Mouse (Mus musculus) erythroblast, embryonic 14.5 days (primary cell): ENCODE data around the gene Hspb9. TPM values are rescaled to one million over a fixed set of nuclear protein-coding genes. Genes with fewer than 3 reads are reported as not detected.

Experiments used
- H3K27me3 ChIP-seq: 2 replicates; pipeline ENCODE4 v1.6.1; 2012; ENCODE audit warnings: inconsistent platforms; ENCODE audit not compliant: control insufficient read depth
- H3K36me3 ChIP-seq: 2 replicates; pipeline ENCODE4 v1.6.1; 2012; ENCODE audit warnings: mild to moderate bottlenecking, inconsistent platforms; ENCODE audit not compliant: control insufficient read depth
- H3K4me1 ChIP-seq: 2 replicates; pipeline ENCODE4 v1.6.1; 2012; ENCODE audit warnings: inconsistent platforms; ENCODE audit not compliant: control insufficient read depth
- H3K4me3 ChIP-seq: replicated peaks from 2 replicates; pipeline ENCODE3; 2012; ENCODE audit warnings: moderate library complexity, mild to moderate bottlenecking, inconsistent platforms
- H3K9me3 ChIP-seq: 2 replicates; pipeline ENCODE4 v1.6.1; 2012; ENCODE audit warnings: low read length, inconsistent platforms, mixed read lengths; ENCODE audit not compliant: control insufficient read depth
- GATA1 ChIP-seq: IDR thresholded peaks from 2 replicates; pipeline ENCODE4 v1.6.1; 2012; ENCODE audit warnings: low read length, inconsistent platforms, mixed read lengths
- TAL1 ChIP-seq: IDR thresholded peaks from 3 replicates; pipeline ENCODE4 v1.6.1; 2012; ENCODE audit warnings: low read length, inconsistent platforms, mixed read lengths
- polyA plus RNA-seq: library from polyadenylated mRNA; stranded (reverse); fragments of >175 nt; gene quantifications from 2 replicates; pipeline ENCODE4 v1.2.3, GENCODE M21; 2012

The Hspb9 gene
- polyA plus RNA-seq, 1 experiment, result not detected

DNA sequence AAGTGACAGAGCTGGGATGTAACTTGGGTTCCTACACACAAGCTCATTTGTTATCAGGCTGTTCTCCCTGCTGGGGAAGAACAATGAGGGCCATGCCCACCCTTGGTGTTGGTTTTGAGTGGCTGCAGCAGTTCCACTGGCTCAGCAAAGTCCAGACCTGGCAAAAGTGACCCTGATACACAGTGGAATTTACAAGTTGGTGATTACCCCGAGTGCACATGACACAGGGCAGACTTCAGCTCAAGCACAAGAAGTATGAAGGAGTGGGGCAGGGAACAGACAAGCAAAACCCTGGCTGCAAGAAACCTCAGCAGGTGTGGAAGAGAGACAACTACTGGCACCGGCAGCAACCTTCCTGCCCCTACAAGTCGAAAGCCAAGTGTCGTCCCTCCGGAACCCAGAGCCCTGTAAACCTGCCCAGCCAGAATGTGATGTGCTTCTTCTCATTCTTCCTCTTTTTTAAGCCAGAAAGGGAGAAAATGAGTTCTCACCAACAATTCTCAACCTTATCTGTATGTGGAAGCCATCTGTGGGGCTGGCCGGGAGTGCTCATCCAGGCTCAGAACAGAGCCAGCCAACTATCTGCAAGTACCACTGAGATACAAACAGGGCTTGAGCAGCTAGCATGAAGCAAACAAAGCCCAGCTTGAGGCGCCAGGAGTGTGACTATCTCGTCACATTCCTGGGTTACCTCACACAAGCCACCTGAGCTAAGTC lies 8.3 kb downstream of the Hspb9 start:
- TF ChIP-seq TAL1 (no peak), GATA1 (no peak)
- H3K4me3 ChIP-seq, result no peak overlapping the region
- peaks cover 97% of the 10 kb centered on the region for H3K36me3 ChIP-seq
- peaks cover 57% of the 10 kb centered on the region for H3K4me1 ChIP-seq
- no peaks in the 10 kb centered on the region for H3K9me3 ChIP-seq
- no peaks in the 10 kb centered on the region for H3K27me3 ChIP-seq

DNA sequence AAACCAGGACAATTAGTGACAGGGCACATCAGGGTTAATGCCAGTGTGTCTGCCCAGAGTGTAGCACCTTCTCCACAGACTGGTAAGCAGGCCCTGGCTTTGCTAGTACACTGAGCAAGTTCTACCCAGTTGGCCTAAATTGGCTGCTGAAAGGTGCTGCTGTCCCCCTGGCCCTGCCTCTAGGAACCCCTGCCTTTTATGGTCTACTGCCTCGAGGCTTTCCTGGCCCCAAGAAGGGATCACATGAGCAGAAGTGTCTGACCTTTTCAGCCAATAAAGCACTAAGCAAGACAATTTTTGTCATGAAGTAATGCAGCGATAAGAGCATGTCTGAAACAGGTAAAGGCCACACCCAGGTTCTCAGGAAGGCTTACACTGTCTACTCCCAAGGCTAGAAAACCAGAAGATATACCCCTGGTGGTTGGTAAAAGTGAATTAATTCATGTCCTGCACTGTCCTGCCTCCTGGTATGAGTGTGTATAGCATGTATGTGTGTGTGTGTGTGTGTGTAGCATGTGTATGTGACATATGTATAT lies 8.9 kb downstream of the Hspb9 start:
- H3K36me3 ChIP-seq, result peaks cover 96% of the 10 kb centered on the region
- no peaks in the 10 kb centered on the region for H3K27me3 ChIP-seq
- no peaks in the 10 kb centered on the region for H3K9me3 ChIP-seq
- TF ChIP-seq TAL1 (no peak), GATA1 (no peak)
- no peak overlapping the region for H3K4me3 ChIP-seq
- peaks cover 61% of the 10 kb centered on the region for H3K4me1 ChIP-seq

DNA sequence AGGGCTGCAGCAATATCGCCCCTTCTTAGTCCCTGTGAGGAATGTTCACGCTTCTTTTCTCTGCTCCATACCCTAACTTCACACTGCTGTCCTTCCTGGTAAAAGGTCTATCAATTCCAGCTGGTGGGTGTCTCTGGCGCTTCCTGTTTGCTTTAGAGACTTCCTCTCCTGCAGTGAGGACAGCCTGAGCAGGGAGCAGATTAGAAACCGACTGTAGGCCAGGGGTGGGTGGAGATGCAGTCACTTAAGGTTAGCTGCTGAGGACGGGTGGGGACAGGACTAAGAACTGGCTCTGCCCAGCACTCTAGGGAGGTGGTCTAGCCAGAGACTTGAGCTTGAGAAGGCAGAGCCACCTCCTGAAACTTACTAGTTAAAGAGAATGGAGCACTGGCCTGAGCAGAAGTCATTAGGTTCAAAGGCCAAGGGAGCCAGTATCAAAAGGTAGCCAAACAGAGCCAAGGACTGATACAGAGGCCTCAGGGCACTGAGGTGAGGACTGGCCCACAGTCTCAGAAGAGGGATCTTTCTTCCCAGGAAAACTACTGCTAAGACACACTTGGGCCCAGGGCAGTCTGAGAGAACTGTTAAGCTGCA lies 11.4 kb downstream of the Hspb9 start:
- TF ChIP-seq TAL1 (no peak), GATA1 (no peak)
- no peaks in the 10 kb centered on the region for H3K9me3 ChIP-seq
- no peak overlapping the region for H3K4me3 ChIP-seq

DNA sequence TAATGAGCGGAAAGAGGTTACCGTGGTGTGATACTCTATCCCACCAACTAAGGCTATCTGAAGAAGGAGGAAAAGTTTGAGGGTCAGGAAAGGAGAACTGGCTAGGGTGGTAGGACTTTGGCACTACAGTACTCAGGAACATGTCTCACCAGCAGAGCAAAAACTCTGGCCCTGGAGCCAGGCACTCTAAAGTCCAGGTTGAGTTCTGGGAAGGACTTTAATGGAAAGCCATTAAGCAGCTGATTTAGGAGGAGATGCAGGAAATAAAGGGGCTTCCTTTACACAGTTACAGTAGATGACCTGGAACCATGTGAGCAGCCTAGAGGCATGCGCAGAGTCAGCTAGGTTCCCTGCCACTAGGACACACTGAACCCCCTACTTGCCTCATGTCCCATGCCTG lies 13.6 kb downstream of the Hspb9 start:
- TF ChIP-seq TAL1, result no peak
- TF ChIP-seq GATA1, result no peak
- no peaks in the 10 kb centered on the region for H3K9me3 ChIP-seq
- peaks cover 95% of the 10 kb centered on the region for H3K36me3 ChIP-seq
- peaks cover 58% of the 10 kb centered on the region for H3K4me1 ChIP-seq
- H3K4me3 ChIP-seq, result no peak overlapping the region
- no peaks in the 10 kb centered on the region for H3K27me3 ChIP-seq

More for the DNA sequence above, 11.4 kb downstream of the Hspb9 start:
- H3K4me1 ChIP-seq, result peaks cover 61% of the 10 kb centered on the region
- H3K36me3 ChIP-seq, result peaks cover 95% of the 10 kb centered on the region
- H3K27me3 ChIP-seq, result no peaks in the 10 kb centered on the region

DNA sequence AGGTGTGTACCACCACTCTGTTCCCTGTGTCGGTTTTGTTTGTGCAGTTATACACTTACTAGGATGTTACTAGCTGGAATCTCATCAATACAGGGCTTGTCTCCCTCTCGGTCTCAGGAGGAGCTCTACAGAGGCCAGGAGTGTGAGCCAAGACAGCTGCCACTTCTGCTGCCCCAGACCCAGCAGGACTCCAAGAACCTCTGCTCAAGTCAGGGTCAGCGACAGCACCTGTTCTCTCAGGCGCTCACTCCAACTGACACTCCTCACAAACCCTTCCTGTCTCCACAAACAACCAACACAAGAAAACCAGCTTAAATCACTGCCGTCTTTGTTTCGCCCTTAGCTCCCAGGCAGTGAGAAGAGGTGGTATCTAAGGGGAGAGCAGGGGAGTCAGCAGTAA lies 15.0 kb downstream of the Hspb9 start:
- TF ChIP-seq GATA1 (no peak), TAL1 (no peak)
- Histone ChIP-seq H3K27me3 (no peaks in the 10 kb centered on the region), H3K4me3 (no peak overlapping the region), H3K9me3 (no peaks in the 10 kb centered on the region), H3K36me3 (peaks cover 95% of the 10 kb centered on the region), H3K4me1 (peaks cover 57% of the 10 kb centered on the region)

DNA sequence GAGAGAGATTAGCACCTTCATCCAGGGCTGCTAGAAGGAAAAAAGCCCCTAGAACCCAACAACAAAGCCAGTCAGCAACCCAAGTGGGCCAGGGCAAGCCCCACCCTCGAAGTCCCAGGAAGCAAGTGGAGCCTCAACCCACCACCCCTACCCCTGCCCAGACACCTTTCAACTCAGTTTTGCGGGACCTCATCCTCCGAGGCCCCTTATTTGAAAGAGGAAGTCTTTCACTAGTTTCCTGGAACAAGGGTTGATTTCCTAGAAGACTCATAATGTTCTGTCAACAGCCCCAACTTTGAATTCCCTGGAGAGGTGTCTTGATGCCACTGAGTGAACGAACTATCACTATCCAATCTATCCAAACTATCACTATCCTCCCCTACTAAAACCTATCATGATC lies 16.3 kb downstream of the Hspb9 start:
- H3K9me3 ChIP-seq, result no peaks in the 10 kb centered on the region
- no peak for TF ChIP-seq TAL1
- TF ChIP-seq GATA1, result no peak
- H3K4me3 ChIP-seq, result no peak overlapping the region
- peaks cover 58% of the 10 kb centered on the region for H3K4me1 ChIP-seq
- no peaks in the 10 kb centered on the region for H3K27me3 ChIP-seq
- H3K36me3 ChIP-seq, result peaks cover 94% of the 10 kb centered on the region

DNA sequence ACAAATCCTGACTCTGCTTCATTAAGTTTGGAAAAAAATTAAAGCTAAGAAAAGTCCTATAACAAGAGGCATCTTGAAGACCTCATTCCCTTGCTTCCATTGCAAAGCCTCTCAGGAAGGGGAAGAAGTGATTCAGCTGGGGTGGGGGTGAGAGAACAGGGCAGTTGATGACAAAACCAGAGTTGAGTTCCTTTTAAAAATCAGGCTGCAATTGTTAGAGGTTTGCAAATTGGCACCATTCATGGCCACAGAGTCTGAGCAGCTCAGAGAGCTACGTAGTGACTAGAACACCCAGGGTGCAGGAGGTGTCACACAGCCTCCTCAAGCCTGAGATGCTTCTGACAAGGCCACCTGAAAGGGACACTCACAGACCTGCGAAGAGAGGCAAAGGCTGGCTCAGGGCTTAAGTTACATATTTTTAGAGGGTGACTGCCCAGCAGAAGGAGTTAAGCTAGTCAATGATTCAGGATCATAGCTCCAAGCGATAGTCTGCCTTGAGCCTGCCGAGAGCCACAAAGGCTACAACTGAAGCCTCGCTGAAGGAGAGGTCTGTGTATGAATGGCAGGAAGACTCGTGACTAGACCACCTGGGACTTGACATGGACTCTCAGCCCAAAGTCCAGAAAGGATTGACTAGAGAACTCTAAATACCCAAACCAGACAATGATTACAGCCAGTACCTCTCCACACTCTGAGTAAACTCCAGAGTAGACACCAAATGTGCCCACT lies 17.0 kb downstream of the Hspb9 start:
- H3K4me1 ChIP-seq, result peaks cover 58% of the 10 kb centered on the region
- no peak for TF ChIP-seq TAL1
- TF ChIP-seq GATA1, result no peak
- H3K4me3 ChIP-seq, result no peak overlapping the region
- H3K9me3 ChIP-seq, result no peaks in the 10 kb centered on the region
- no peaks in the 10 kb centered on the region for H3K27me3 ChIP-seq
- H3K36me3 ChIP-seq, result peaks cover 94% of the 10 kb centered on the region

DNA sequence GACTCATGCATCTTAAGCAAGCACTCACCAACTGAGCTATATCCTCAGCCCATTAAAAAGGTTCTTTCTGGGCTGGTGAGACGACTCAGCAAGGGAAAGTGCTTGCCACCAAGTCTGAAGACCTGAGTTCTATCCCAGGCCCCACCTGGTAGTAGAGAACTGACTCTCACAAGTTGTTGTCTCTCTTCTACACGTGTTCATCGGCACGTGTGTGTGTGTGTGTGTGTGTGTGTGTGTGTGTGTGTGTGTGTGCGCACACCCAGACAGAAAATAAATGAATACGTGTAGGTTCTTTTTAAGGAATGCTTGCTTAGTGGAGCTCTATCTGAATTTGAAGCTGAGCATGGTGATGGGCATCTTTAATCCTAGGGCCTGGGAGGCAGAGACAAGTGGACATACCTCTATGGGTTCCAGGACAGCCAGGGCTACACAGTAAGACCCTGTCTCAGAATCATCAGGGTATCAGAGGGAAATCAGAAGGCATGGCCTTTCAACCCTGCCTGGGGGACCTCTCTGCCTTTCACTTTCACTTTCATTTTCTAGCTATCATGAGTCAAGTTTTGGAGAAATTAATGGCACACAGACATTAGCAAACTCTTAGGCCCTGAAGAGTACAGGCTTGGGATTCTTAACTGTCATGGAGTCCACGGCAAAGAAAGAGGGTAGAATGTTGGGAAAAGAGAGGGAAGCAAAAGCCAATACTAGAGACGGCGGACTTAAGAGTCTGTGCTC lies 21.6 kb downstream of the Hspb9 start:
- no peaks in the 10 kb centered on the region for H3K9me3 ChIP-seq
- H3K36me3 ChIP-seq, result peaks cover 64% of the 10 kb centered on the region

More for the DNA sequence above, 21.6 kb downstream of the Hspb9 start:
- Histone ChIP-seq H3K4me3 (peak overlapping the region; percentile 100), H3K27me3 (no peaks in the 10 kb centered on the region), H3K4me1 (peaks cover 83% of the 10 kb centered on the region)
- TF ChIP-seq TAL1 (no peak), GATA1 (no peak)
